Mouse (Mus musculus) embryonic fibroblast, embryonic 13.5 days (primary cell): Measurements from ENCODE around the gene Tril. TPM values are rescaled to one million over a fixed set of nuclear protein-coding genes. Genes with fewer than 3 reads are reported as not detected.

Source experiments
- H3K27ac ChIP-seq: 2 replicates; pipeline ENCODE4 v1.5.1; 2012; ENCODE audit warnings: low read length, control low read depth, inconsistent platforms; ENCODE audit not compliant: insufficient read depth
- H3K4me1 ChIP-seq: 2 replicates; pipeline ENCODE4 v1.6.1; 2011; ENCODE audit warnings: low read length; ENCODE audit not compliant: control insufficient read depth, insufficient read depth
- H3K4me3 ChIP-seq: 2 replicates; pipeline ENCODE4 v1.5.1; 2011; ENCODE audit warnings: mild to moderate bottlenecking, control low read depth, low read length; ENCODE audit not compliant: insufficient read depth
- CTCF ChIP-seq: IDR thresholded peaks from 2 replicates; pipeline ENCODE4 v1.5.1; 2011; ENCODE audit warnings: mild to moderate bottlenecking, control low read depth, low read length, moderate library complexity, borderline replicate concordance; ENCODE audit not compliant: insufficient read depth
- POLR2A ChIP-seq: IDR thresholded peaks from 2 replicates; pipeline ENCODE4 v1.6.1; 2011; ENCODE audit warnings: low read depth, mild to moderate bottlenecking, control low read depth, low read length, moderate library complexity
- polyA plus RNA-seq: library from polyadenylated mRNA; stranded (reverse); fragments of >200 nt; gene quantifications from 2 replicates; pipeline ENCODE4 v1.2.4, GENCODE M21; 2011; ENCODE audit warnings: low read depth; ENCODE audit not compliant: missing spikeins, insufficient read length

Gene Tril
- polyA plus RNA-seq, 1 experiment: 3.2 TPM

- TF ChIP-seq CTCF: no peak
- TF ChIP-seq POLR2A: no peak
- peak overlapping the region; percentile 43 for H3K4me3 ChIP-seq
- H3K27ac ChIP-seq: no peak overlapping the region
- H3K4me1 ChIP-seq: 0 out of 2 replicates have a peak, but pooled peaks cover 5% of the 10 kb centered on the region
Observed at GRCm38 (mm10) chr6:53821041-53821501, 441 bp upstream of the Tril start.

- 0 out of 2 replicates have a peak, but pooled peaks cover 5% of the 10 kb centered on the region for H3K4me1 ChIP-seq
- TF ChIP-seq CTCF: no peak
- TF ChIP-seq POLR2A: no peak
- H3K4me3 ChIP-seq: peak overlapping the region; percentile 43
- H3K27ac ChIP-seq: no peak overlapping the region
Observed at GRCm38 (mm10) chr6:53819761-53820485, 707 bp downstream of the Tril start.

DNA sequence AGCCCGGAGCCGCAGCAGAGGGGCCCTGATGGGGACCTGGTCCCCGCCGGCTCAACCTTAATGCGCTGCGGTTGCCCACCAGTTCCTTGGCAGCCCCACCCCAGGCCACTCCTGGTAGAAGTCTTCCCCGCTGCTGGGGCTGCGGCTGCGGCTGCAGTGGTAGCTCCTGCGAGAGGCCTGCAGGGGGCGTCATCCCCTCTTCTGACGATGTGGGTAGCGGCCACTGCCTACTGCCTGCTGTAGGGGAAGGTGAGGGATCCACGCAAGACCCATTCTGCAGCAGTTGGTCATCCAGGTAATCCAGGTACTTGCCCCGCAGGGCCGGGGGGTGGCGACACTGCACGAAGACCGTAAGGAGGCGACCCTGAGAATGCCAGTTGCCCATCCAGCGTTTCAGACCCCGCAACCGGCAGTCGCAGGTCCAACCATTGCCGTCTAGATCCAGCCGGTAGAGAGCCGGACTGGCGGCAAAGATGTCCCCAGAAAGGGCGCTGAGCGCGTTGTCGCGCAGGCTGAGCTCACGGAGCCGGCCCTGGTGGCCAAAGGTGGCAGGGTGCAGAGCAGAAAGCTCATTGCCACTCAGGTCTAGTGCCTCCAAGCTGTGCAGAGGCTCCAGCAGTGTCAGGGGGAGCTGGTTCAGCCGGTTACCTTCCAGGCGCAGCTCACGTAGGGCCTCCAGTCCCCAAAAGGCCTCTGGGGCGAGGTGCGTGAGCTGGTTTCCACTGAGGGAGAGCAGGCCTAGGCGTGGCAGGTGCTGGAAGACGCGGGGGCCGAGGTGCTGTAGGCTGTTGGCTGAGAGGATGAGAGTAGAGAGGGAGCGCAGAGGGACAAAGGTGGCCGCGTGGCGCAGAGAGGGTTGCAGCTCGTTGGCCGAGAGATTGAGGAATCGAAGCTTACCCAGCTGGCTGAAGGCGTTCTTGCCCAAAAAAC, 1.6 kb downstream of the Tril start:
- 0 out of 2 replicates have a peak, but pooled peaks have one; percentile 6 for TF ChIP-seq CTCF
- TF ChIP-seq POLR2A: no peak
- Histone ChIP-seq H3K4me1 (0 out of 2 replicates have a peak, but pooled peaks cover 5% of the 10 kb centered on the region), H3K27ac (no peak overlapping the region), H3K4me3 (no peak overlapping the region)

- TF ChIP-seq CTCF: peak; percentile 40
- no peak for TF ChIP-seq POLR2A
- Histone ChIP-seq H3K4me3 (no peak overlapping the region), H3K27ac (no peak overlapping the region), H3K4me1 (0 out of 2 replicates have a peak, but pooled peaks cover 5% of the 10 kb centered on the region)
Observed at GRCm38 (mm10) chr6:53818264-53818731, 2.3 kb downstream of the Tril start.

- TF ChIP-seq POLR2A (no peak), CTCF (no peak)
- H3K4me3 ChIP-seq: no peak overlapping the region
- no peak overlapping the region for H3K27ac ChIP-seq
- H3K4me1 ChIP-seq: 0 out of 2 replicates have a peak, but pooled peaks cover 5% of the 10 kb centered on the region
Observed at GRCm38 (mm10) chr6:53817763-53818174, 2.9 kb downstream of the Tril start.

GRCm38 (mm10) chr6:53816661-53817060, 4.0 kb downstream of the Tril start:
- H3K4me1 ChIP-seq: 0 out of 2 replicates have a peak, but pooled peaks cover 5% of the 10 kb centered on the region

DNA sequence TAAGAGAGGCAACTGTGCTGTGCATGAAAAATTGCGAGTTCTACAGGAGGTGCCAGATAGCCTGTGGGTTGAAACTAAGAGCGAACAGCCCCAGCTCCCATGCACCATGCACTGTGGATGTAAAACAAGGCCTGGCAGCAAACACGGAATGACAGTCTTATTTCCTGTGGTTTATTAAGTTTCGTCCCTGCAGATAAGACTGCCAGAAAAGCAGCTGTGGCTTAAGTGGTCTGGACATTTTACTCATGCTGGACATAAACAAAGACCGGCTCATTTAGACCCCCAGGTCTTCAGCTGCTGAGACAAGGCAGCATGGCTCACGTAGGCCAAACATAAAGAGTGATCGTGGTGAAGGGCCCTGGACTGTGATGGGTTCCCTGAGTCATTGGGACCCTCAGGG, 4.9 kb downstream of the Tril start:
- H3K27ac ChIP-seq: no peak overlapping the region
- H3K4me3 ChIP-seq: no peak overlapping the region
- H3K4me1 ChIP-seq: no peaks in the 10 kb centered on the region
- TF ChIP-seq CTCF: no peak

More at GRCm38 (mm10) chr6:53816661-53817060, 4.0 kb downstream of the Tril start:
- TF ChIP-seq POLR2A: no peak
- TF ChIP-seq CTCF: no peak
- Histone ChIP-seq H3K27ac (no peak overlapping the region), H3K4me3 (no peak overlapping the region)

DNA sequence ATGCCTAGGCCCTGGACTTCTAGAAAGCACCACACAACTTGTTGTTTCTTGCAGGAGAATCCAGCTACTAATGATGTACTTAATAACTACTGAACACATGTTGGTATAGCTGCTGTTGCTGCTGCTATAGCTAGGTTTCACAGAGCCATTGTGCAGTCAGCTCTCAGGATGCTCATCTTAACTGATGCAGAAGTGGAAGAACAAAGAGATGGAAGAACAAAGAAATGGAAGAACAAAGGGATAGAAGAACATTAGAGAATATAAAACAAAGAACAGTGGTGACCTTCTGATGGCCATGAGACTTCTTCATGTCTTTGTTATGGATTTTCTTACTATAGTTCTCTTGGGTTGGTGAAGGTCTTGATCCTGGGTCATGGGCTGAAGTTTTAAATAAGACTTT, 6.4 kb downstream of the Tril start:
- Histone ChIP-seq H3K27ac (no peak overlapping the region), H3K4me3 (no peak overlapping the region), H3K4me1 (no peaks in the 10 kb centered on the region)
- no peak for TF ChIP-seq POLR2A
- TF ChIP-seq CTCF: no peak

GRCm38 (mm10) chr6:53812242-53812641, 8.4 kb downstream of the Tril start:
- no peak for TF ChIP-seq POLR2A
- TF ChIP-seq CTCF: no peak
- Histone ChIP-seq H3K27ac (no peak overlapping the region), H3K4me3 (no peak overlapping the region), H3K4me1 (no peaks in the 10 kb centered on the region)
